Mouse (Mus musculus): ENCODE results near the gene Taf1b. TPM values are rescaled to one million over a fixed set of nuclear protein-coding genes. Genes with fewer than 3 reads are reported as not detected.

Gene Taf1b
- polyA plus RNA-seq, 1 experiment from 2014 or later, result 19.5 TPM

DNA sequence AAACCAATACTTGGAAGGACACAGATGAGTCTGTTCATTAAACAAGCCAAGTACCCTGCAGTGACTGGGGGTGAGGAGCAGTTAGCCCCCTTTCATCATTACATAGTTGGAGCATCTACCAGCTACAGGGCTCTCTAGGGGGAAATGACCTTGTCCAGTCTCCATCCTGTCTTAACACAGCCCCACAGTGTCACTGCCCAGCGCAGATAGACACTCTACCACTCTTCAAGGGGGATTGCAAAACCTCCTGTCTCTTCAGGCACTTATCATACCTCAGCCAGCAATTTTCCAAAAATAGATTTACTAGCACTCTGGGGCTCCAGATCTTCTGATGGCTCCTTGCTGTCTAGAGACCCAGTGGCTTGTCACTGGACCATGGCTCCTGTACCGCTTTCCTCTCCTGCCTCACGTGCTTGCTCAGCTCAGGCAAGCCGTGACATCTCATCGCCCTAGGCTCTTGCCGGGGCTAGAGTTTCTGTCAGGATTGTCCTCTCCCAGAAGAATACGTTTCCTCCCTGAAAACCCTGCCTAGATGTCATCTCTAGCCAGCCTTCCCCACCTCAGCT lies 65.3 kb downstream of the Taf1b start:
- H3K4me3 ChIP-seq (replicated peaks), result no peak overlapping the region
- no peaks in the 10 kb centered on the region for H3K4me1 ChIP-seq (replicated peaks)
- no peak overlapping the region for H3K4me2 ChIP-seq (replicated peaks)
- H3K27ac ChIP-seq, result no peak overlapping the region
- H3K9me3 ChIP-seq, result no peaks in the 10 kb centered on the region
- no peak for ATAC-seq
- no peaks in the 10 kb centered on the region for H3K36me3 ChIP-seq
- 90% methylated on average over 7 of the region's 7 CpGs for WGBS
- H3K9ac ChIP-seq, result no peak overlapping the region
- no peaks in the 10 kb centered on the region for H3K27me3 ChIP-seq (replicated peaks)

DNA sequence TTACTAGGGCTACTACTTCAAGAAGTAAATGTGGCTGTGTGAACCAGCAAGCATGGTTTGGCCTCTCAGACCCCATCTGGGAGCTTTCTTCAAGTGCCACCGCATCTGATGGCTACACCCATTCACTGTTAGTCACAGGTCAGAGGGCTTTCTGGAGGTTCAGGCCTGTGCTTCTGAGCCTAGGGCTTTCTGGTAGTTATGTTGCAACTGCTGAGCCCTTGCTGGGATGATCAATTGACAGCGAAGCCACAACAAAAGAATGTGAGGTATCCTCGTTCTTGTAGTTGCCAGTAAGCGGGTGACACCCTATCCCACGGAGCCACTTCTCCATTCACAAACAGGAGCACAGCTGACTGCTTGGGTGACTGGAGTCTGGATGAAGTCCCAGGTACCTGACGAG lies 67.2 kb downstream of the Taf1b start:
- ATAC-seq, result no peak
- Histone ChIP-seq H3K4me2 (replicated peaks) (no peak overlapping the region), H3K9me3 (no peaks in the 10 kb centered on the region), H3K27me3 (replicated peaks) (no peaks in the 10 kb centered on the region), H3K27ac (no peak overlapping the region), H3K4me3 (replicated peaks) (no peak overlapping the region), H3K4me1 (replicated peaks) (no peaks in the 10 kb centered on the region), H3K36me3 (no peaks in the 10 kb centered on the region), H3K9ac (no peak overlapping the region)
- 77% methylated on average over 6 of the region's 6 CpGs for WGBS

DNA sequence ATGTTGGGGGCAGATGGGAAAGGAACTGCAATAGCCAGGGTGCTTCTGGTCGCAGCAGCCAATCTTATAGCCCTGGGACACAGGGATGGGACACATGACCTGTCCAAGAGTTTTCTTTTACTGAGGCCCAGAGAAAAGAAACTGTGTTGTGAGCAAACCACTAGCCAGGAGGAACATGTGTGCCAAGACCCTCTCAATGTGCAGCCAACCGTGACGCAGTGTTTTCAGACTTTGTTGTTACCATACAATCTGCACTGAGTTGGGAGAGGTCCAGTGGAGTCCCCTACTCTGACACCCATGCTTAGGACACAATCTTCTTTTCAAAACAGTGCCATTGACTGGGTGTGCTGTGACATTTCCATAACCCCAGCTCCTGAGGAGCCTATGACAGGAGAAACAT lies 69.4 kb downstream of the Taf1b start:
- 0 out of 2 replicates have a peak, but pooled peaks cover 6% of the 10 kb centered on the region for H3K27me3 ChIP-seq (replicated peaks)
- H3K4me3 ChIP-seq (replicated peaks), result no peak overlapping the region
- WGBS, result 91% methylated on average over 3 of the region's 3 CpGs
- no peaks in the 10 kb centered on the region for H3K36me3 ChIP-seq
- no peak overlapping the region for H3K9ac ChIP-seq
- H3K27ac ChIP-seq, result no peak overlapping the region
- no peak overlapping the region for H3K4me2 ChIP-seq (replicated peaks)
- H3K4me1 ChIP-seq (replicated peaks), result no peaks in the 10 kb centered on the region
- no peaks in the 10 kb centered on the region for H3K9me3 ChIP-seq
- ATAC-seq, result no peak

DNA sequence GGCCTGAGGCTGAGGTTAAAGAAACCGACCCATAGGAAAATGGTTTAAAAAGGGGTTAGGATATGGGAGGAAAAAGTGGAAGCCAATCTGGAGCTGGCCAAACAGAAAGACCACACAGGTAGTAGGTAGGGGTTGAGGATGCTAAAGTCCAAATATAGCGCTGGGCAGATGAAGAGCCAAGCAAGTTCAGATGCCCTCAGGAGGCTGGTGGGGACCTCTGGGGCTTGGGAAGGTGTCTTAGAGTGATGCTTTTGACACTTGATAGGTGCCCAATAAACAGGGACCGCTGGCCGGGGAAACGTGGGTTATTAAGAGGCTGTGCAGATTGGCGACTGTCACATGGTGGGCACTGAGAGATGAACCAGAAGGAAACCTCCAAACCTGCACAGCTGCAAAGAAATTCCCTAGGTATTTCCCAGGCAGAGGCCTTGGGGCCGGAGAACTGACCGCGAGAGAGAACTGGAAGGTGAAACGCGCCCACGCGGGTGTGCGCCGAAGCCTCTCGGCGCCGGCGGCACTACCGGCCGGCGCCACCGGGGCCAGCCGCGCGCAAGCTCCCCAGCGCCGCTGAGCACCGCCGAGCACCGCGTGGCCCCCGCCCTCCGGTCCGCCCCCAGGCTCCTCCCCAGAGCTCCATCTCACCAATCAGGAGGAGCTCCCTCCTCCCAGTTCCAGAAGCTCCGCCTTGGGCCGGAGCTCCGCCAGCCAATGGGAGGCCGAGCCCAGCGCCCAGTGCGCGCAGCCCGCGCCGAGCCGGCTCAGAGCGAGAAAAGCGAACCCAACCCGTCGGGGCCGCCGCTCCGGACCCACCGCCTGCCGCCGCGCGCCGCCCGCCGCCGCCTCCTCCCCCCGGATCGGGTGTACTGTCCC lies 73.6 kb downstream of the Taf1b start, which contains the start of gene Grhl1:
Grhl1 (plus strand) TSS at position 761 of the 870 bp plus-strand sequence.
- Histone ChIP-seq H3K36me3 (no peaks in the 10 kb centered on the region), H3K27me3 (replicated peaks) (0 out of 2 replicates have a peak, but pooled peaks cover 6% of the 10 kb centered on the region), H3K27ac (no peak within 1 kb of the TSS), H3K9ac (peak within 1 kb of the TSS; percentile 54), H3K9me3 (no peaks in the 10 kb centered on the region), H3K4me3 (replicated peaks) (peak within 1 kb of the TSS; percentile 62), H3K4me1 (replicated peaks) (no peaks in the 10 kb centered on the region), H3K4me2 (replicated peaks) (peak within 1 kb of the TSS; percentile 92)
- 2% methylated on average over 64 of the region's 64 CpGs for WGBS
- peak; percentile 100 for ATAC-seq

DNA sequence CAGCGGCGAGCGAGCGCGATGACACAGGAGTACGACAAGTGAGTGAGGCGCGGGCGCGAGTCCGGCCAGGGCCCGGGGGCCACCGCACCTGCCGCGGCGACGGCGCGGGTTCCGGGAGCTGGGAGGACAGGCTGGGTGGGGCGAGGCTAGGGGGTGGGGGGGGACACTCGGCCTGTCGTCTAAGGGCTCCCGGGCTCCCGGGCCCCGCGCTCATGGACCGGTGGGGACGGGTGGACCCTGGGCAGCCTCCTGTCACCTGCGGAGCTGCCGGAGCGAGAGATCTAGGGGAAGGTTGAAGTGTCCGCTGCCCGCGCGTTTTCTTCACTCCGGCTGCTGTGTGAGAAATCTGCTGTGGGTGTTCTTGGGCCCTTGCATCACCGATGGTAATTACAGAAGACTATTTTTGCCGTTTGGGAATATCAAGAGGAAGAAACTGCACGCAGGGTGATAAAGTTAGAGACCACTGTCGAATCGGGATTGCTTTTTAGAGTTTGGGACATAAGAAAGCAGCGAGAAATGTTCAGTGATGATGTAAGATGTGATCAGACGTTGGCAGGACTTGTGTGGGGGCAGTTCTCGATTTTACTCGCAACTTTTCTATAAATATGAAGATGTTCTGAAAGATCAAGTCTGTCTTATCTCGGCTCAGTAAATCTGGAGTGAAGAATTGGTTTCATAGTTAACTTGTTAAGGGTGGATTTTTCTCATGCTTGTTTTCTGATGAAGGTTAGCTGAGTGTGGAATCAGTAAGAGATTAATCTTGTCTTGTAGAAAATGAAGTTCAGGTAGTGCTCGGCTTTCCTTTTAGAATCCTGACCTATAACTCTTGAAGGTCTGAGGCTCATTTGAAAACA lies 74.5 kb downstream of the Taf1b start:
- Histone ChIP-seq H3K36me3 (no peaks in the 10 kb centered on the region), H3K27ac (no peak overlapping the region), H3K4me1 (replicated peaks) (no peaks in the 10 kb centered on the region), H3K4me3 (replicated peaks) (peak overlapping the region; percentile 62), H3K4me2 (replicated peaks) (peak overlapping the region; percentile 92), H3K27me3 (replicated peaks) (0 out of 2 replicates have a peak, but pooled peaks cover 6% of the 10 kb centered on the region), H3K9ac (peak overlapping the region; percentile 54), H3K9me3 (no peaks in the 10 kb centered on the region)
- ATAC-seq, result no peak; the same call in none of the 2 replicates
- WGBS, result 5% methylated on average over 48 of the region's 48 CpGs

DNA sequence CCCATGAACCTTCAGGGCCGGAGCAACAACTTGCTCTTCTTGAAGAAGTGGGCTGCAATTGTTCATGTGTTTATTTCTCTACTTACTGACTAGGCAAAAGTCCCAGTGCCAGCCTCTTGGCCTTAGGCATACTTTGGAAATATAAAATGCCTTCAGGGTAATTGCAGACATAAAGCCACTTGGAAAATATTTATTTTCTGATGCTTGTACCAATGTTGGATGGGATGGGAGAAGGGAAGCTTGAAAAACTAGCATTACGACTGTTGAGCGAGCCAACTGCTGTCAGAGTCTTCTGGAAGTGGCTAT lies 75.1 kb downstream of the Taf1b start:
- 38% methylated on average over 3 of the region's 3 CpGs for WGBS
- ATAC-seq, result no peak
- Histone ChIP-seq H3K36me3 (no peaks in the 10 kb centered on the region), H3K27ac (no peak overlapping the region), H3K4me1 (replicated peaks) (no peaks in the 10 kb centered on the region), H3K9ac (no peak overlapping the region), H3K9me3 (no peaks in the 10 kb centered on the region), H3K4me3 (replicated peaks) (peak overlapping the region; percentile 62; the same call in 1 of the 2 replicates), H3K27me3 (replicated peaks) (0 out of 2 replicates have a peak, but pooled peaks cover 6% of the 10 kb centered on the region), H3K4me2 (replicated peaks) (no peak overlapping the region)

DNA sequence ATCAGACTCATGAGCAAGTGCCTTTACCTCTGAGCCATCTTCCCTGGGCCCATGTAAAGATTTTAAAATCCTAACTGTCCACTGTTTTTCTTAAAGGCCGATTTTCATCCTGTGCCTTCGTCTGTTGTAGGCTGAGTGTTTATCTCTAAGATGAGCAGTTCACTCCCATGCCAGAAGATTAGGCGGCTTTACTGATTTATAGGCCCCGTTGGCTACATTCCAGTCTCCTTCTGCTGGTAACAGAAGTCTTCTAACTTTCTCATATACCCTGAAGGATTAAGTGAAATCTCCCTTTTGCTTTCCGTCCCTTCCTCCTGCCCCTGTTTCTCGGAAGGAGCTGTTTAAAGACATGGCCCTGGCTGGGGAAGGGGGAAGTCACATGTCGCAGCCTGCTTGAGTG lies 76.7 kb downstream of the Taf1b start:
- Histone ChIP-seq H3K36me3 (no peaks in the 10 kb centered on the region), H3K27ac (no peak overlapping the region), H3K9ac (no peak overlapping the region), H3K4me1 (replicated peaks) (no peaks in the 10 kb centered on the region), H3K9me3 (no peaks in the 10 kb centered on the region), H3K4me3 (replicated peaks) (no peak overlapping the region), H3K27me3 (replicated peaks) (0 out of 2 replicates have a peak, but pooled peaks cover 6% of the 10 kb centered on the region), H3K4me2 (replicated peaks) (no peak overlapping the region)
- ATAC-seq, result no peak
- WGBS, result 23% methylated on average over 7 of the region's 7 CpGs

DNA sequence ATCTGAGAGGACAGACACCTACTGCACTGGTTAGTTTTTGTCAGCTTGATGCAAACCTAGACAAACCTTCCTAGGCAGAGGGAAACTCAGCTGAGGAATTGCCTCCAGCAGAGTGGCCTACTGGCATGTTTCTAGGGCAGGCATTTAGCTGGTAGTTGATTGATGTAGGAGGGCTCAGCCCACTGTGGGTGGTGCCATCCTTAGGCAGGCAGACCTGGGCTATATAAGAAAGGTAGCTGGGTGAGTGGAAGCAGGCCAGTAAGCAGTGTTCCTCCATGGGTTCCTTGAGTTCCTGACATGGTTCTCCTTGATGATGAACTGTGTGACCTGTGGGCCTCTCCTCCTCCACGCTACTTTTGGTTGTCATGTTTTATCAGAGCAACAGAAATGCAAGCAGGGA lies 82.3 kb downstream of the Taf1b start:
- no peak for ATAC-seq
- Histone ChIP-seq H3K27me3 (replicated peaks) (no peaks in the 10 kb centered on the region), H3K36me3 (no peaks in the 10 kb centered on the region), H3K9me3 (no peaks in the 10 kb centered on the region), H3K4me2 (replicated peaks) (no peak overlapping the region), H3K4me3 (replicated peaks) (no peak overlapping the region), H3K27ac (no peak overlapping the region), H3K4me1 (replicated peaks) (no peaks in the 10 kb centered on the region), H3K9ac (no peak overlapping the region)
- WGBS, result 91% methylated on average over 1 of the region's 1 CpGs

DNA sequence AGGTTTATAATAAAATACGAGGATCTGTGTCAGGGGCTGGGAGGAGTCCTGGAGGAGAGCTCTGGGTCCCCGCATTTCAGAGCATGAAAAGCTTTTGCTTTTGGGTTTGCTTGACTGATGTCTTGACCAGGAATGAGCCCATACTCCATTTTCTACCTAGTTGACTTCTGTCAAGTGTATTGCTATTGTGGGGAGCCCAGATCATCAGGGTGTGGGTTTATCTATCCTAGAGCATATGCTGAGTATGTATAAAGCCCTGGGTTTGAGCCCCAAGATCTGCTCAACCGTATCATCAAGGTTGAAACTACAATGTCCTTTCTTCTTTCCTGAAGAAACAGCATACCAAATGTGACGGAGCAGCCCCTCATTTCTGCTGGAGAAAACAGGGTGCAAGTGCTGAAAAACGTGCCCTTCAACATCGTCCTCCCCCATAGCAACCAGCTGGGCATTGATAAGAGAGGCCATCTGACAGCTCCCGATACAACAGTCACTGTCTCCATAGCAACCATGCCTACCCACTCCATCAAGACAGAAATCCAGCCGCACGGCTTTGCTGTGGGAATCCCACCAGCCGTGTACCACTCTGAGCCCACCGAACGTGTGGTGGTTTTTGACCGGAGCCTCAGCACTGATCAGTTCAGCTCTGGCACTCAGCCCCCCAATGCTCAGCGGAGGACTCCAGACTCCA lies 83.0 kb downstream of the Taf1b start:
- 74% methylated on average over 14 of the region's 14 CpGs for WGBS
- Histone ChIP-seq H3K27ac (no peak overlapping the region), H3K9me3 (no peaks in the 10 kb centered on the region), H3K27me3 (replicated peaks) (no peaks in the 10 kb centered on the region), H3K4me3 (replicated peaks) (no peak overlapping the region), H3K9ac (no peak overlapping the region), H3K4me1 (replicated peaks) (no peaks in the 10 kb centered on the region), H3K36me3 (no peaks in the 10 kb centered on the region), H3K4me2 (replicated peaks) (no peak overlapping the region)
- ATAC-seq, result no peak

DNA sequence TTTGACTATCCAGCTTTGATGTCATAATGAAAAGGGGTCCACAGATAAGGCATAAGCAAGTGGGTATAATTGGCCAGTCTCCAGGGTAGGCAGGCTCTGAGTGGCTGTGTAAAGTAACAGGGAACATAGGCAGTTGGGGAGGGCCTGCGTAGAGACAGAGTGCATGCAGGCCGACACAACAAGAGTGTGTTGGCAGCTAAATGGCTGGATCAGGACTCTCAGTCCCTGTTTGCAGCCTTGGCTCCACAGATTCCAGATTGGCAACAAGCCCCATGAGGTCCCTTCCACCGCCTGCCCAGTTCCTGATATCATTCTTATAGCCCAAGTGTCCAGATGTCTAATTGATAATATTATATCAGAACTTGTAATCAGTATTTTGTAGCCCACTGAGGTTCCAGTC lies 85.5 kb downstream of the Taf1b start:
- 87% methylated on average over 3 of the region's 3 CpGs for WGBS

DNA sequence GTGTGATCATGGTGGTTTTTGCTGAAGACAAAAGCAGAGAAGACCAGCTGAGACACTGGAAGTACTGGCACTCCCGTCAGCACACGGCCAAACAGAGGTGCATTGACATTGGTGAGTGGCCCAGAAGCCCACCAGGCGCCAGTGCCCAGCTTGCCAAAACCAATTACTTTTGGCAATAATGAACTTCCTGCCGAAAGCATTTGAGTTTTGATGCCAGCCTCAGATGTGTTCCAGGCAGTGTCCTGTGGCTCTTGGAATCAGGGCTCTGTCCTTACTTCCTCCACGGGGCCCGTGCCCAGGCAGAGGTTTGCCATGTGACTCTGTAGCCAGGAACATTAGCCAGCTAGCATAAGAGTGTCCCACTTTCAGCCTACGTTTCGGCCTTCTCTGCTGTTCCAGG lies 86.7 kb downstream of the Taf1b start:
- H3K27ac ChIP-seq, result no peak overlapping the region
- no peaks in the 10 kb centered on the region for H3K9me3 ChIP-seq
- no peaks in the 10 kb centered on the region for H3K4me1 ChIP-seq (replicated peaks)
- H3K27me3 ChIP-seq (replicated peaks), result no peaks in the 10 kb centered on the region
- WGBS, result 89% methylated on average over 8 of the region's 8 CpGs
- no peak overlapping the region for H3K4me2 ChIP-seq (replicated peaks)
- H3K36me3 ChIP-seq, result no peaks in the 10 kb centered on the region
- no peak for ATAC-seq
- H3K9ac ChIP-seq, result no peak overlapping the region
- no peak overlapping the region for H3K4me3 ChIP-seq (replicated peaks)

More for the DNA sequence above, 85.5 kb downstream of the Taf1b start:
- Histone ChIP-seq H3K27ac (no peak overlapping the region), H3K4me3 (replicated peaks) (no peak overlapping the region), H3K4me2 (replicated peaks) (no peak overlapping the region), H3K27me3 (replicated peaks) (no peaks in the 10 kb centered on the region), H3K9me3 (no peaks in the 10 kb centered on the region), H3K4me1 (replicated peaks) (no peaks in the 10 kb centered on the region), H3K9ac (no peak overlapping the region), H3K36me3 (no peaks in the 10 kb centered on the region)
- no peak for ATAC-seq

DNA sequence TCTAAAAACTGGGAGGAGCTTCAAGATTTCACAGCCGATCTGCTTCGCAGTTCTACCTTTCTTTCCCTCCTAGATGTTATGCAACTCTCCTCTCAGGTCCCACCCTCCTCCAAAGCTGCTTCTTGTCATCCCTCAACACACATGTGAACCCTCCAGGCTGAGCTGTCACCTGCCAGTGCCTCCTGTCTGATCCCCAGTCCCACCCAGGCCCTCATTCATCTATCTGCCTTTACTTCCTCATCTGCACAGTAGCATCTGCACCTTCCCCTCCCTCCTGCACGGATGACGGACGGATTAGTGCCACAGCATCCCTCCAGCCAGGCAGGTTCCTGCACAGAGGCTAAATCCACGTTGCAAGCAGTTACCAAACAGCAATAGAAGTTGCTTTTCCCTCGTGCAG lies 88.0 kb downstream of the Taf1b start:
- Histone ChIP-seq H3K27me3 (replicated peaks) (no peaks in the 10 kb centered on the region), H3K9me3 (no peaks in the 10 kb centered on the region), H3K36me3 (no peaks in the 10 kb centered on the region), H3K4me2 (replicated peaks) (no peak overlapping the region), H3K4me3 (replicated peaks) (no peak overlapping the region), H3K9ac (no peak overlapping the region), H3K27ac (no peak overlapping the region), H3K4me1 (replicated peaks) (no peaks in the 10 kb centered on the region)
- WGBS, result 72% methylated on average over 7 of the region's 7 CpGs
- no peak for ATAC-seq
